Mouse (Mus musculus) bone marrow, adult 2 months (tissue): ENCODE results near the gene Clca4b.

ENCODE experiments used
- CTCF ChIP-seq: fragments of 200-500 bp; IDR thresholded peaks from 2 replicates; pipeline ENCODE4 v1.5.1; 2011; ENCODE audit warnings: low read length, control low read depth; ENCODE audit not compliant: control insufficient read depth, insufficient read depth
- POLR2A ChIP-seq: fragments of 200-500 bp; IDR thresholded peaks from 2 replicates; pipeline ENCODE4 v1.6.1; 2011; ENCODE audit warnings: low read depth, mild to moderate bottlenecking, control low read depth, low read length, borderline replicate concordance; ENCODE audit not compliant: control insufficient read depth

DNA sequence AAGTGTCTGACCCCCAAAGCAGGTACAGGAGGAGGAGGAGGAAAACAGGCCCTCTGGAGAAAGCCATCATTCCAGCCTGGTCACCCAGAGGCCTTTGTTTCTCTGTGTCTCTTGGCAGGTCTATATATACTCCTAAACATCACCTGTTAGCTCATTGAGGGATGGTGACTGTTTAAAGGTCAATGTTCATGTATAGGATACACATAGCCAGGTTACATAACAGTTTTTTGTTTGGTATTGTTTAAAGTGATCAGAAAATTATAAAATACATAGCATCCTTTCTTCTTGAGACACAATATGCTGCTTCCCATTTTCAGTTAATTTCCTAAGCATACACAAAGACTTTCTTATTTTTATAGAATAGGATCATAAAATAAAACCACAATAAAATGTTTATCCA is 42.6 kb upstream of the Clca4b start, which contains the start of gene Clca4a:
- TF ChIP-seq POLR2A (no peak), CTCF (no peak)
